Mouse (Mus musculus) thymus, adult 2 months (tissue): ENCODE measurements around the gene Cpm.

Experiments used
- CTCF ChIP-seq: fragments of 200-500 bp; IDR thresholded peaks from 2 replicates; pipeline ENCODE4 v1.5.1; 2012; ENCODE audit warnings: mild to moderate bottlenecking, control low read depth, low read length, moderate library complexity, borderline replicate concordance; ENCODE audit not compliant: control insufficient read depth, poor library complexity, insufficient read depth; ENCODE audit errors: extremely low read depth
- POLR2A ChIP-seq: fragments of 200-500 bp; IDR thresholded peaks from 2 replicates; pipeline ENCODE4 v1.6.1; 2012; ENCODE audit warnings: mild to moderate bottlenecking, low read length, control low read depth, moderate library complexity; ENCODE audit not compliant: control insufficient read depth, poor library complexity, insufficient read depth; ENCODE audit errors: extremely low read depth

- TF ChIP-seq CTCF (no peak), POLR2A (no peak)
These were observed 56.0 kb downstream of the Cpm start for GRCm38 (mm10) chr10:117685171-117685848.
